Mouse (Mus musculus) liver, adult 2 months (tissue): Measurements from ENCODE around the gene Fnbp1.

Source experiments
- CTCF ChIP-seq: fragments of 200-500 bp; IDR thresholded peaks from 2 replicates; pipeline ENCODE4 v1.5.1; 2011; ENCODE audit warnings: low read depth, low read length, control low read depth
- POLR2A ChIP-seq: fragments of 200-500 bp; IDR thresholded peaks from 2 replicates; pipeline ENCODE4 v1.6.1; 2011; ENCODE audit warnings: low read length, control low read depth; ENCODE audit not compliant: insufficient read depth; ENCODE audit errors: extremely low read depth

DNA sequence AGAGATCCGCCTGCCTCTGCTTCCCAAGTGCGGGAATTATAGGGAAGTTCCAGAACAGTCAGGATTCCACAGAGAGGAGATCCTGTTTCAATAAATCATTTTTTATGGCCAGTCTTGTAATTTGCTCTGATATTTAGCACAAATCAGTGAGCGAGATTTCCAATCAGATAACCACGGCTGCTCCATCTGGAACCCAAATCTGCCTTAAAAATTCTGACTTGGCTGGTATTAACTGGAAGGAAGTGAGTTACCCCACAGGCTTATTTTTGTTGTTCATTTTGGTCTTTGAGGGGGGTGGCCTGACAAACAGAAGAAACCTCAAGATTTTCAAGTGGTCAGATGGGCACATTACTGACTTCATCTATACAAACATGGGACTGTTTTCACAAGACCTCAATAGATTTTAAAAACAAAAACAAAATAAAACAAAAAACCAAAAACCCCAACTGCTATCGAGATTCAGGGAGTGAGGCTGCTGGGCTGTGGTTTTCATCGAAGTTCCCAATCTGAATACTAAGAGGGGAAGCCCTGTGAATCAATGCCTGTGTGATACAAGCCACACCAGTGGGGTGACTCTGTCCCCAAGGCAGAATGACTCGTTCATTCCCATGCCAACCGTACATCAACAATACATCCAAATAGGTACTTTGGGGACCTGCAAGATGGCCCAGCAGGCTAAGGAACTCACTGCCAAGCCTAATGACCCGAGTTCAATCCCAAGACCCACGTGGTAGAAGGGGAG, 23.0 kb downstream of the Fnbp1 start:
- TF ChIP-seq CTCF (no peak), POLR2A (no peak)
